Mouse (Mus musculus): ENCODE measurements around the gene Mtfr2.

- no peak for TF ChIP-seq POLR2A (IDR thresholded peaks at IDR 0.05; ENCODE audit: control insufficient read depth, extremely low read depth, insufficient read depth, low read length, poor library complexity)
- no peak for TF ChIP-seq CTCF (IDR thresholded peaks at IDR 0.05; ENCODE audit: borderline replicate concordance, control insufficient read depth, extremely low read depth, insufficient read depth, low read length, poor library complexity)
Observed at GRCm38 (mm10) chr10:20395778-20396177, 48.2 kb downstream of the Mtfr2 start.
